Mouse (Mus musculus) cerebellum, adult 2 months (tissue): ENCODE data around the gene Fgfr2.

Experiments used
- CTCF ChIP-seq: fragments of 200-500 bp; IDR thresholded peaks from 2 replicates; pipeline ENCODE4 v1.5.1; 2011; ENCODE audit warnings: low read depth, mild to moderate bottlenecking, control low read depth, low read length, moderate library complexity, borderline replicate concordance; ENCODE audit not compliant: insufficient read depth
- POLR2A ChIP-seq: fragments of 200-500 bp; IDR thresholded peaks from 2 replicates; pipeline ENCODE4 v1.6.1; 2011; ENCODE audit warnings: low read length, control low read depth, borderline replicate concordance; ENCODE audit not compliant: insufficient read depth

DNA sequence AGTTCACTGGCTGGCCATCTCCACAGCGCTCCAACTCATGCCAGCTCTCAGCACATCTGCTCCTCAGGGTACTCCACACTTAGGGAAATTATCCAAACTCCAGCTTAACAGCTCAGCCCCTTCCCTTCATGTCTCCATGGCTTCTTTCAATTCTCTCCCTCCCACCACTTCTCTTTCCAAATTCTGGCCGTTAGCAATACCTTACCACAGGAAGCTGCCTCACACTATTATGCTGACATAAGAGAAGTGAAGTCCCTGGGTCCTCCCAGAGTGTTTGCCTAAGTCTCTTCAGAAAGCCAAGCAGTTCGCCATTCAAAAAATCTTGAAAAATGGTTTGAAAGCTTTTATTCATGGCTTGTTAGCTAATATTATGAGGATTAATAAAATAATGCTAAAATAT is 2649.3 kb downstream of the Fgfr2 start:
- TF ChIP-seq POLR2A (no peak), CTCF (no peak)
